Mouse (Mus musculus) limb, embryonic 12.5 days (tissue): ENCODE data around the gene Scamp3. TPM values are rescaled to one million over a fixed set of nuclear protein-coding genes. Genes with fewer than 3 reads are reported as not detected.
"Not testable (repeated sequence)": the region's sequence is repeated elsewhere in the genome, so short reads cannot be mapped to it uniquely, and the experiment has no call there.

Source experiments
- ATAC-seq: fragments of 200-750 bp; cut with Nextera tagmentation; 2 replicates; pipeline ENCODE4 v1.8.0; 2017; ENCODE audit warnings: low read depth, moderate TSS enrichment; ENCODE audit not compliant: insufficient number of reproducible peaks, insufficient read depth, low FRiP score, low TSS enrichment
- H3K27ac ChIP-seq: fragments of 300-500 bp; sonication (generic); 2 replicates; pipeline ENCODE4 v1.5.1; 2016; ENCODE audit warnings: mild to moderate bottlenecking, moderate library complexity
- H3K27me3 ChIP-seq: fragments of 300-500 bp; sonication (generic); 2 replicates; pipeline ENCODE4 v1.6.1; 2016; ENCODE audit warnings: mild to moderate bottlenecking, moderate library complexity
- H3K36me3 ChIP-seq: fragments of 300-500 bp; sonication (generic); 2 replicates; pipeline ENCODE4 v1.6.1; 2016; ENCODE audit warnings: mild to moderate bottlenecking, moderate library complexity
- H3K4me1 ChIP-seq: fragments of 300-500 bp; sonication (generic); replicated peaks from 2 replicates; pipeline ENCODE4 v1.6.1; 2016
- H3K4me2 ChIP-seq: fragments of 300-500 bp; sonication (generic); 2 replicates; pipeline ENCODE4 v1.6.1; 2016; ENCODE audit warnings: mild to moderate bottlenecking, moderate library complexity
- H3K4me3 ChIP-seq: fragments of 300-500 bp; sonication (generic); replicated peaks from 2 replicates; pipeline ENCODE4 v1.5.1; 2016; ENCODE audit warnings: mild to moderate bottlenecking
- H3K9ac ChIP-seq: fragments of 300-500 bp; sonication (generic); replicated peaks from 2 replicates; pipeline ENCODE4 v1.6.1; 2016; ENCODE audit warnings: mild to moderate bottlenecking, moderate library complexity
- H3K9me3 ChIP-seq: fragments of 300-500 bp; sonication (generic); 2 replicates; pipeline ENCODE4 v1.6.1; 2016; ENCODE audit warnings: mild to moderate bottlenecking, moderate library complexity
- WGBS: fragments of 180-500 bp; shearing (Covaris S2); methylation state at CpG from one replicate; pipeline ENCODE4 v1.1.7; 2016; 5-methylcytosine and 5-hydroxymethylcytosine counted together
- polyA plus RNA-seq: library from polyadenylated mRNA; unstranded; fragments of >200 nt; fragmentation: Nextera tagmentation; extraction: Ambion mirVana; gene quantifications from 2 replicates; pipeline ENCODE4 v1.2.1, GENCODE M21; 2016

Scamp3 gene
- polyA plus RNA-seq, 1 experiment from 2014 or later: 102 TPM

- ATAC-seq: no peak
Observed at GRCm38 (mm10) chr3:89214681-89215411, 37.6 kb downstream of the Scamp3 start, which contains the start of gene Thbs3. TSS of gene Thbs3 (plus strand) at chr3:89215180.

GRCm38 (mm10) chr3:89215853-89216252 is 38.6 kb downstream of the Scamp3 start:
- WGBS: under 1% methylated on average over 6 of the region's 6 CpGs
- H3K36me3 ChIP-seq: peaks cover 35% of the 10 kb centered on the region
- H3K4me3 ChIP-seq: peak overlapping the region; percentile 80
- H3K4me1 ChIP-seq: peaks cover 27% of the 10 kb centered on the region
- peak overlapping the region; percentile 81 for H3K4me2 ChIP-seq
- peak overlapping the region; percentile 74; the same call in 1 of the 2 replicates for H3K9ac ChIP-seq
- peak; percentile 15; the same call in 1 of the 2 replicates for ATAC-seq
- peak overlapping the region; percentile 99 for H3K27ac ChIP-seq
- H3K27me3 ChIP-seq: no peaks in the 10 kb centered on the region
- H3K9me3 ChIP-seq: no peaks in the 10 kb centered on the region

More at GRCm38 (mm10) chr3:89214681-89215411, 37.6 kb downstream of the Scamp3 start, which contains the start of gene Thbs3:
- 1% methylated on average over 19 of the region's 19 CpGs for WGBS
- Histone ChIP-seq H3K27me3 (no peaks in the 10 kb centered on the region), H3K36me3 (peaks cover 37% of the 10 kb centered on the region), H3K4me2 (peak within 1 kb of the TSS; percentile 81), H3K9me3 (no peaks in the 10 kb centered on the region), H3K27ac (peak within 1 kb of the TSS; percentile 99), H3K4me1 (peaks cover 27% of the 10 kb centered on the region), H3K9ac (peak within 1 kb of the TSS; percentile 74), H3K4me3 (peak within 1 kb of the TSS; percentile 80)

GRCm38 (mm10) chr3:89216407-89216806 is 39.1 kb downstream of the Scamp3 start:
- not testable (repeated sequence) for H3K4me3 ChIP-seq

GRCm38 (mm10) chr3:89218271-89218670 is 41.0 kb downstream of the Scamp3 start:
- 93% methylated on average over 1 of the region's 1 CpGs for WGBS
- Histone ChIP-seq H3K27me3 (no peaks in the 10 kb centered on the region), H3K36me3 (peaks cover 52% of the 10 kb centered on the region), H3K9me3 (no peaks in the 10 kb centered on the region), H3K4me3 (no peak overlapping the region), H3K4me1 (peaks cover 16% of the 10 kb centered on the region), H3K9ac (no peak overlapping the region), H3K4me2 (no peak overlapping the region), H3K27ac (no peak overlapping the region)
- no peak for ATAC-seq

More at GRCm38 (mm10) chr3:89216407-89216806, 39.1 kb downstream of the Scamp3 start:
- H3K9ac ChIP-seq, H3K9me3 ChIP-seq, ATAC-seq, H3K27ac ChIP-seq, H3K27me3 ChIP-seq: not testable (repeated sequence)
- Histone ChIP-seq H3K4me2 (peak overlapping the region; percentile 81), H3K4me1 (peaks cover 27% of the 10 kb centered on the region), H3K36me3 (peaks cover 37% of the 10 kb centered on the region)
- 73% methylated on average over 7 of the region's 7 CpGs for WGBS

- Histone ChIP-seq H3K4me1 (peaks cover 16% of the 10 kb centered on the region), H3K27ac (no peak overlapping the region), H3K9me3 (no peaks in the 10 kb centered on the region), H3K4me2 (no peak overlapping the region), H3K9ac (0 out of 2 replicates have a peak overlapping the region, but pooled peaks have one; percentile 27), H3K36me3 (peaks cover 64% of the 10 kb centered on the region), H3K4me3 (no peak overlapping the region), H3K27me3 (no peaks in the 10 kb centered on the region)
- no peak for ATAC-seq
- WGBS: 36% methylated on average over 8 of the region's 8 CpGs
Observed at GRCm38 (mm10) chr3:89219546-89219945, 42.3 kb downstream of the Scamp3 start.

- no peak overlapping the region for H3K4me3 ChIP-seq
- H3K9me3 ChIP-seq: no peaks in the 10 kb centered on the region
- no peak for ATAC-seq
- H3K27ac ChIP-seq: no peak overlapping the region
- H3K36me3 ChIP-seq: peaks cover 72% of the 10 kb centered on the region
- no peak overlapping the region for H3K9ac ChIP-seq
- H3K27me3 ChIP-seq: peaks cover 3% of the 10 kb centered on the region; the same call in 1 of the 2 replicates
- 38% methylated on average over 5 of the region's 5 CpGs for WGBS
- H3K4me1 ChIP-seq: peaks cover 12% of the 10 kb centered on the region
- no peak overlapping the region for H3K4me2 ChIP-seq
Observed at GRCm38 (mm10) chr3:89221167-89221566, 43.9 kb downstream of the Scamp3 start.

GRCm38 (mm10) chr3:89224796-89225195 is 47.5 kb downstream of the Scamp3 start:
- Histone ChIP-seq H3K9me3 (no peaks in the 10 kb centered on the region), H3K4me2 (peak overlapping the region; percentile 96; the same call in 1 of the 2 replicates), H3K4me3 (no peak overlapping the region), H3K4me1 (peaks cover 35% of the 10 kb centered on the region), H3K27ac (no peak overlapping the region), H3K27me3 (peaks cover 14% of the 10 kb centered on the region), H3K36me3 (peaks cover 51% of the 10 kb centered on the region), H3K9ac (0 out of 2 replicates have a peak overlapping the region, but pooled peaks have one; percentile 12)
- WGBS: 84% methylated on average over 11 of the region's 11 CpGs
- ATAC-seq: no peak

GRCm38 (mm10) chr3:89225321-89225815 is 48.1 kb downstream of the Scamp3 start:
- peak overlapping the region; percentile 45; the same call in 1 of the 2 replicates for H3K27ac ChIP-seq
- WGBS: 57% methylated on average over 12 of the region's 12 CpGs
- ATAC-seq: no peak
- H3K4me3 ChIP-seq: no peak overlapping the region
- H3K9me3 ChIP-seq: no peaks in the 10 kb centered on the region
- peaks cover 20% of the 10 kb centered on the region for H3K27me3 ChIP-seq
- peak overlapping the region; percentile 96 for H3K4me2 ChIP-seq
- H3K9ac ChIP-seq: no peak overlapping the region
- peaks cover 45% of the 10 kb centered on the region for H3K36me3 ChIP-seq
- H3K4me1 ChIP-seq: peaks cover 35% of the 10 kb centered on the region

GRCm38 (mm10) chr3:89225918-89226317 is 48.6 kb downstream of the Scamp3 start:
- Histone ChIP-seq H3K9ac (peak overlapping the region; percentile 67; the same call in 1 of the 2 replicates), H3K36me3 (peaks cover 42% of the 10 kb centered on the region), H3K4me3 (peak overlapping the region; percentile 51), H3K4me1 (peaks cover 35% of the 10 kb centered on the region), H3K27me3 (peaks cover 26% of the 10 kb centered on the region), H3K4me2 (peak overlapping the region; percentile 96), H3K9me3 (no peaks in the 10 kb centered on the region), H3K27ac (peak overlapping the region; percentile 45; the same call in 1 of the 2 replicates)
- no peak for ATAC-seq
- 34% methylated on average over 4 of the region's 4 CpGs for WGBS

GRCm38 (mm10) chr3:89226361-89226760 is 49.1 kb downstream of the Scamp3 start:
- H3K27me3 ChIP-seq: peaks cover 26% of the 10 kb centered on the region
- H3K4me1 ChIP-seq: peaks cover 35% of the 10 kb centered on the region
- WGBS: 22% methylated on average over 11 of the region's 11 CpGs
- H3K4me3 ChIP-seq: peak overlapping the region; percentile 51
- H3K27ac ChIP-seq: peak overlapping the region; percentile 45; the same call in 1 of the 2 replicates
- peak overlapping the region; percentile 96 for H3K4me2 ChIP-seq
- H3K9me3 ChIP-seq: no peaks in the 10 kb centered on the region
- no peak for ATAC-seq
- H3K36me3 ChIP-seq: peaks cover 38% of the 10 kb centered on the region
- peak overlapping the region; percentile 67 for H3K9ac ChIP-seq

GRCm38 (mm10) chr3:89226900-89227299 is 49.6 kb downstream of the Scamp3 start, which contains the start of gene Mtx1:
TSS of gene Mtx1 (minus strand) at chr3:89227088.
- peak; percentile 22 for ATAC-seq
- WGBS: under 1% methylated on average over 21 of the region's 21 CpGs
- H3K27ac ChIP-seq: peak within 1 kb of the TSS; percentile 86
- H3K4me3 ChIP-seq: peak within 1 kb of the TSS; percentile 51
- peaks cover 26% of the 10 kb centered on the region for H3K27me3 ChIP-seq
- H3K9me3 ChIP-seq: no peaks in the 10 kb centered on the region
- peak within 1 kb of the TSS; percentile 96 for H3K4me2 ChIP-seq
- H3K9ac ChIP-seq: peak within 1 kb of the TSS; percentile 67
- H3K36me3 ChIP-seq: peaks cover 32% of the 10 kb centered on the region
- H3K4me1 ChIP-seq: peaks cover 35% of the 10 kb centered on the region
